Mouse (Mus musculus): Measurements from ENCODE around the gene Parva. TPM values are rescaled to one million over a fixed set of nuclear protein-coding genes. Genes with fewer than 3 reads are reported as not detected.

Parva gene
- total RNA-seq, 1 experiment = 13.9 TPM

GRCm38 (mm10) chr7:112512895-112513294 is 85.6 kb downstream of the Parva start:
- Histone ChIP-seq H3K27ac (ENCODE audit: insufficient read depth, low read depth, low read length, poor library complexity, severe bottlenecking) (no peak overlapping the region), H3K36me3 (ENCODE audit: control insufficient read depth, insufficient read depth, low read length, poor library complexity, severe bottlenecking) (no peaks in the 10 kb centered on the region), H3K9ac (ENCODE audit: insufficient read depth, low read depth, low read length, poor library complexity, severe bottlenecking) (no peak overlapping the region), H3K4me1 (ENCODE audit: control insufficient read depth in 2 of 2, insufficient read depth in 2 of 2, low read length in 2 of 2, poor library complexity in 1 of 2) (no peaks in the 10 kb centered on the region), H3K4me3 (ENCODE audit: insufficient read depth in 1 of 2, low read depth in 1 of 2, low read length in 2 of 2, poor library complexity in 1 of 2, severe bottlenecking in 1 of 2) (no peak overlapping the region), H3K9me3 (ENCODE audit: control insufficient read depth, insufficient read depth, low read depth, low read length) (no peaks in the 10 kb centered on the region)
- TF ChIP-seq ZNF384 (IDR thresholded peaks at IDR 0.05; ENCODE audit: low read depth, low read length) = no peak
- TF ChIP-seq HCFC1 (IDR thresholded peaks at IDR 0.05; ENCODE audit: borderline replicate concordance, insufficient read depth, low read length) = no peak
- TF ChIP-seq MAFK (IDR thresholded peaks at IDR 0.05; ENCODE audit: insufficient read depth, low read depth, low read length) = no peak
- TF ChIP-seq CHD2 (IDR thresholded peaks at IDR 0.05; ENCODE audit: low read depth, low read length) = no peak
- TF ChIP-seq ZC3H11A (IDR thresholded peaks at IDR 0.05; ENCODE audit: borderline replicate concordance, low read depth, low read length) = no peak
- in situ Hi-C loops (cut with MboI; ENCODE audit: low sequenced_read_pairs in 2 of 2, unreplicated experiment in 2 of 2) = no loop called here
- no peak for DNase-seq (ENCODE audit: low read depth, low spot score)

- no peak overlapping the region for H3K4me3 ChIP-seq (ENCODE audit: insufficient read depth in 1 of 2, low read depth in 1 of 2, low read length in 2 of 2, poor library complexity in 1 of 2, severe bottlenecking in 1 of 2)
- no peaks in the 10 kb centered on the region for H3K36me3 ChIP-seq (ENCODE audit: control insufficient read depth, insufficient read depth, low read length, poor library complexity, severe bottlenecking)
- no peak overlapping the region for H3K27ac ChIP-seq (ENCODE audit: insufficient read depth, low read depth, low read length, poor library complexity, severe bottlenecking)
- in situ Hi-C loops (cut with MboI; ENCODE audit: low sequenced_read_pairs in 2 of 2, unreplicated experiment in 2 of 2) = no loop called here
- no peak for DNase-seq (ENCODE audit: low read depth, low spot score)
- TF ChIP-seq ZC3H11A (IDR thresholded peaks at IDR 0.05; ENCODE audit: borderline replicate concordance, low read depth, low read length) = no peak
- no peak for TF ChIP-seq HCFC1 (IDR thresholded peaks at IDR 0.05; ENCODE audit: borderline replicate concordance, insufficient read depth, low read length)
- TF ChIP-seq ZNF384 (IDR thresholded peaks at IDR 0.05; ENCODE audit: low read depth, low read length) = no peak
- no peak for TF ChIP-seq CHD2 (IDR thresholded peaks at IDR 0.05; ENCODE audit: low read depth, low read length)
- no peak for TF ChIP-seq MAFK (IDR thresholded peaks at IDR 0.05; ENCODE audit: insufficient read depth, low read depth, low read length)
- no peaks in the 10 kb centered on the region for H3K4me1 ChIP-seq (ENCODE audit: control insufficient read depth in 2 of 2, insufficient read depth in 2 of 2, low read length in 2 of 2, poor library complexity in 1 of 2)
- H3K9me3 ChIP-seq (ENCODE audit: control insufficient read depth, insufficient read depth, low read depth, low read length) = no peaks in the 10 kb centered on the region
- H3K9ac ChIP-seq (ENCODE audit: insufficient read depth, low read depth, low read length, poor library complexity, severe bottlenecking) = no peak overlapping the region
These were observed 87.4 kb downstream of the Parva start for GRCm38 (mm10) chr7:112514636-112515193.

GRCm38 (mm10) chr7:112525465-112525864 is 98.2 kb downstream of the Parva start:
- in situ Hi-C loops (cut with MboI; ENCODE audit: low sequenced_read_pairs in 2 of 2, unreplicated experiment in 2 of 2) = no loop called here
- H3K36me3 ChIP-seq (ENCODE audit: control insufficient read depth, insufficient read depth, low read length, poor library complexity, severe bottlenecking) = no peaks in the 10 kb centered on the region
- H3K27ac ChIP-seq (ENCODE audit: insufficient read depth, low read depth, low read length, poor library complexity, severe bottlenecking) = no peak overlapping the region
- H3K4me1 ChIP-seq (ENCODE audit: control insufficient read depth in 2 of 2, insufficient read depth in 2 of 2, low read length in 2 of 2, poor library complexity in 1 of 2) = no peaks in the 10 kb centered on the region
- TF ChIP-seq CHD2 (IDR thresholded peaks at IDR 0.05; ENCODE audit: low read depth, low read length) (no peak), MAFK (IDR thresholded peaks at IDR 0.05; ENCODE audit: insufficient read depth, low read depth, low read length) (no peak), ZNF384 (IDR thresholded peaks at IDR 0.05; ENCODE audit: low read depth, low read length) (no peak), ZC3H11A (IDR thresholded peaks at IDR 0.05; ENCODE audit: borderline replicate concordance, low read depth, low read length) (no peak), HCFC1 (IDR thresholded peaks at IDR 0.05; ENCODE audit: borderline replicate concordance, insufficient read depth, low read length) (no peak)
- H3K4me3 ChIP-seq (ENCODE audit: insufficient read depth in 1 of 2, low read depth in 1 of 2, low read length in 2 of 2, poor library complexity in 1 of 2, severe bottlenecking in 1 of 2) = no peak overlapping the region
- H3K9me3 ChIP-seq (ENCODE audit: control insufficient read depth, insufficient read depth, low read depth, low read length) = no peaks in the 10 kb centered on the region
- no peak for DNase-seq (ENCODE audit: low read depth, low spot score)
- H3K9ac ChIP-seq (ENCODE audit: insufficient read depth, low read depth, low read length, poor library complexity, severe bottlenecking) = no peak overlapping the region

- DNase-seq (ENCODE audit: low read depth, low spot score) = no peak
- Histone ChIP-seq H3K9me3 (ENCODE audit: control insufficient read depth, insufficient read depth, low read depth, low read length) (no peaks in the 10 kb centered on the region), H3K4me1 (ENCODE audit: control insufficient read depth in 2 of 2, insufficient read depth in 2 of 2, low read length in 2 of 2, poor library complexity in 1 of 2) (no peaks in the 10 kb centered on the region), H3K27ac (ENCODE audit: insufficient read depth, low read depth, low read length, poor library complexity, severe bottlenecking) (no peak overlapping the region), H3K36me3 (ENCODE audit: control insufficient read depth, insufficient read depth, low read length, poor library complexity, severe bottlenecking) (no peaks in the 10 kb centered on the region), H3K4me3 (ENCODE audit: insufficient read depth in 1 of 2, low read depth in 1 of 2, low read length in 2 of 2, poor library complexity in 1 of 2, severe bottlenecking in 1 of 2) (no peak overlapping the region), H3K9ac (ENCODE audit: insufficient read depth, low read depth, low read length, poor library complexity, severe bottlenecking) (no peak overlapping the region)
- in situ Hi-C loops (cut with MboI; ENCODE audit: low sequenced_read_pairs in 2 of 2, unreplicated experiment in 2 of 2) = no loop called here
- no peak for TF ChIP-seq ZNF384 (IDR thresholded peaks at IDR 0.05; ENCODE audit: low read depth, low read length)
- no peak for TF ChIP-seq MAFK (IDR thresholded peaks at IDR 0.05; ENCODE audit: insufficient read depth, low read depth, low read length)
- TF ChIP-seq ZC3H11A (IDR thresholded peaks at IDR 0.05; ENCODE audit: borderline replicate concordance, low read depth, low read length) = no peak
- TF ChIP-seq CHD2 (IDR thresholded peaks at IDR 0.05; ENCODE audit: low read depth, low read length) = no peak
- TF ChIP-seq HCFC1 (IDR thresholded peaks at IDR 0.05; ENCODE audit: borderline replicate concordance, insufficient read depth, low read length) = no peak
These were observed 98.9 kb downstream of the Parva start for GRCm38 (mm10) chr7:112526226-112526625.

Measured in ES-E14 (cell line).